24 mouse cellular contexts compared by ENCODE assay signal in the genomic region with DNA sequence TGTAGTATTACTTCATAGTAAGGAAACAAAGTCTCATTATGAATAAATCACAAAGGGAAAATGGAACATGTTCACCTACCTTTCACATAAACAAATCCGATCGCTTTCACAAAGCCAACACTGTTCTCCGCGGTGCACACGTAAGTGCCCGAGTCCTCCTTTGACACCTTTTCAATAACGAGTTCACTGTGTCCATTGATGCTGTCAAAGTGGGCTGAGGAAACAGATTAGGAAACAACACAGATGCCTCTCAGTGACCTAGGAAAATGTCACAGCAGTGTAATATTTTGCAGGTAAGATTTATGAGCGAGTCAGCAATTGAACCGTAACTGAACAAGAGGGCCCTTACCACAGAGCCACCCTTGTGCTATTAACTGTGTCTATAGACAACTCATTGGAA.
"Had no signal": no experiment of that assay in that cellular context is flagged by ENCODE, and none has a peak within 500 bp of the region (broad histone marks: within the 10 kb centered on the region; RNA-seq: fewer than 3 reads in every experiment).

No protein-coding gene starts in this region.

- DNase-seq: gastrocnemius, adult 2 months; gastrocnemius, postnatal 10 days; gastrocnemius, postnatal 25 days; heart, adult 18-20 months; heart, postnatal 10 days; heart, postnatal 4 days; kidney, adult 18-20 months; kidney, adult 9 months; kidney, postnatal 14 days; kidney, postnatal 36 days; layer of hippocampus, adult 9-11 months; layer of hippocampus, postnatal 36 days; left cerebral cortex, postnatal 4 days; liver; liver, embryonic 13.5 days had no signal

- H3K27ac ChIP-seq: gastrocnemius, adult 2 months; heart, embryonic 10.5 days; hindbrain, embryonic 10.5 days; hindbrain, embryonic 12.5 days; hindbrain, embryonic 14.5 days; intestine, embryonic 15.5 days; kidney, embryonic 15.5 days; kidney, postnatal 0 days; liver, embryonic 13.5 days; liver, embryonic 15.5 days had no signal

- H3K4me3 ChIP-seq: gastrocnemius, adult 2 months; heart, embryonic 10.5 days; heart, embryonic 12.5 days; hindbrain, embryonic 10.5 days; hindbrain, embryonic 12.5 days; intestine, embryonic 15.5 days; kidney, embryonic 15.5 days; liver, embryonic 13.5 days; liver, embryonic 15.5 days had no signal

- H3K4me1 ChIP-seq: heart, embryonic 10.5 days; heart, embryonic 12.5 days; hindbrain, embryonic 10.5 days; hindbrain, embryonic 12.5 days; intestine, embryonic 15.5 days; kidney, embryonic 15.5 days; liver, embryonic 13.5 days; liver, embryonic 15.5 days had no signal

- H3K27me3 ChIP-seq: heart, embryonic 12.5 days; hindbrain, embryonic 12.5 days; intestine, embryonic 15.5 days; kidney, embryonic 15.5 days; liver, embryonic 13.5 days; liver, embryonic 15.5 days had no signal
